Mouse (Mus musculus) layer of hippocampus, adult 11-12 months (tissue): ENCODE measurements around the gene Cdh11.
"Not testable (repeated sequence)": the region's sequence is repeated elsewhere in the genome, so short reads cannot be mapped to it uniquely, and the experiment has no call there.

Source experiments
- DNase-seq: peaks from one replicate; pipeline ENCODE4 v3.0.0; 2022; ENCODE audit warnings: low spot score

Gene Cdh11

DNA sequence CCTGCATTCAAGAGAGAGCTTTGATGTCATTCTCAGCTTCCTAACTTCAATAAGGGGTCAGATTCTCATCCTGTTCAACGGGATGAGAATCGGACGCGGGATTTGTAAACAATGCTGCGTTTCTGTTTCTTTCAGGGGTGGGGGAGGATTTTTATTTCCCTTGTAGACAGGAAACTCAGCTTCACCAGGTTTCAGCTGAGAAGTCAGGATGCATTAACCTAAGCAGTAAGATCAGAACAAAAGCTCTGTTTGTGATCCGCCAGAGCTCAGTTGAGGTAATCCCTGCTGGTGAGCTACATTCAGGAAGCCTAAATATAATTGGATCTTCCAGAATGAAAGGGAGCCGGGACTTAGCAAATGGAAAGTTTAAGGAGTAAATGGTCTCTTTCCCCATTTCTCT lies 78.1 kb downstream of the Cdh11 start:
- no peak for DNase-seq

DNA sequence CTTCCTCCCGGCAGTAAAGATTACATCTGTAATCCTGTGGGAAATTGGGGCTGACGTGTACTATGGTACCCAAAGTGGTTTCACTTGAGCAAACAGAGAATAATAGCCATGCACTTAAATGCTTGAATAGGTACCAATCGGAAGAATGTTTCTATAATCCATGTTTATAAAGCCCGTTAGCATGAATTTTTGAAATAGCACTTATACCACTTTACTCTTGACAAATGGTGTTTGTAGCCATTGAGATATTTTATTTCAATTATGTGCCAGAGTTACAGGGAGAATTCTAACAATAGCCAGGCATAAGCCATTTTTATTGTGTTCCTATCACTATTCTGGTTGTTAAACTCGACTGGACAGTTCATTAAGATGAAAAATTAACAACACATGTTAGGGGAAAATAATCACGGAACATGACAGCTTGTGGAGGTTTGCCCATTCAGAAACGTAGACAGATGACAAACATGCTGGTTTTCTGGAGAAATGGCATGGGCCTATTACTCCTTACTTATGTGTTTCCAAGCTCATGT lies 80.0 kb downstream of the Cdh11 start:
- DNase-seq = no peak

- no peak for DNase-seq
Observed at GRCm38 (mm10) chr8:102700245-102700644, 85.2 kb downstream of the Cdh11 start.

- no peak for DNase-seq
Observed at GRCm38 (mm10) chr8:102698232-102698837, 87.1 kb downstream of the Cdh11 start.

- peak; percentile 32 for DNase-seq
Observed at GRCm38 (mm10) chr8:102693465-102693864, 92.0 kb downstream of the Cdh11 start.

GRCm38 (mm10) chr8:102685491-102685890 lies 100.0 kb downstream of the Cdh11 start:
- DNase-seq = not testable (repeated sequence)

- DNase-seq = no peak
Observed at GRCm38 (mm10) chr8:102685023-102685422, 100.4 kb downstream of the Cdh11 start.

DNA sequence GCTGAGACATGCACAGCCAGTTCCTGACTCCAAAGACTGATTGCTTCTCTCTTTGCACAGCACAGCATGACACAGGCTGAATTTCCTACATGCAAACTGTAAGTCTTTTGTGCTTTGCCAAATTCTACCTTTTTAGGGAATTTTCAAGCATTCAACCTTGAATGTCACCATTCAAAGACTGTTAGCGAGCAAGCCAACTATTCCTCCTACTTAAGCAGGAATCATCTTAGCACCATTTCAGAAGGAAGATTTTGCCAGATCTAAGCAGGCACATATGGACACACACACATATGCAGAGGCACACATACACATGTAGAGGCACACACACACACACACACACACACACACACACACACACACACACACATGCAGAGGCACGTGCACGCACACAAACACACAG lies 108.3 kb downstream of the Cdh11 start:
- no peak for DNase-seq

GRCm38 (mm10) chr8:102664561-102664960 lies 120.9 kb downstream of the Cdh11 start:
- peak; percentile 24 for DNase-seq

- no peak for DNase-seq
Observed at GRCm38 (mm10) chr8:102656529-102656928, 128.9 kb downstream of the Cdh11 start.

DNA sequence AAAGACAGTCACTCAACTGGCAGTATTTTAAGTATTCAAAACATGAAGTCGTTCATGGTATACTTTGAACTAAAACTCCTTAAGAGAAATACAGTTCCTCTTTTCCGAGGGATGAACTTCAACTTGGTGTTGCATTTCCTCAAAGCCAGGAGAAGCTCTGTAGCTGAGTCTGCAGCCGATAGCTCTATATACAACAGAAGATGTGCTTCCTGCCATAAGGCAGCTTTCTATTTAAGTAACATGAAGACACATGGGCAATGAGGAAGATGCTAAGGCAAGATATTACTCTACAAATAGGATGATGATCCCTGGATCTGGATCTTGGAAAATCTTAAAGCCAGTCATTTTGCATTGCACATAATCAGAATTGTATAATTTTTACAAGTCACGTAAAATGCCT lies 133.5 kb downstream of the Cdh11 start:
- DNase-seq = no peak

- DNase-seq = no peak
Observed at GRCm38 (mm10) chr8:102627151-102627550, 158.3 kb downstream of the Cdh11 start.

GRCm38 (mm10) chr8:102612146-102612545 lies 173.3 kb downstream of the Cdh11 start:
- DNase-seq = no peak

DNA sequence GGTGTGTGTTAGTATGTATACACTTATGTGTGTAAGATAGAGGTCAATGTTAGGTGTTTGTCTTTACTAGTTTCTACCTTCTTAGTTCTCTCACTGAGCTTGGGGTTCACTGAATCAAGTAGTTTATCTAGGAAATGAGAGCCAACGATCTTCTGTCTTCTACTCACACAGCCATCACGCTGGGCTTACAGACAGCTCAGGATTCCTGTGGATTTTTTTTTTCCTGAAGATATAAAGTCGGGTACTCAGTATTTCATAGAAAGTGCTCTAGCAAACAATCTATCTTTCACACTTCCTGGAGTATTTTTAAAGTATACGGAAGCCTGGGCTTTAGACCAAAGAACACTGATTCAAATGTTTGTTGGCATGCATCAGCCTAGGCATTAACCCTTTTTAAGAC lies 184.1 kb downstream of the Cdh11 start:
- no peak for DNase-seq

- no peak for DNase-seq
Observed at GRCm38 (mm10) chr8:102596523-102596922, 188.9 kb downstream of the Cdh11 start.

DNA sequence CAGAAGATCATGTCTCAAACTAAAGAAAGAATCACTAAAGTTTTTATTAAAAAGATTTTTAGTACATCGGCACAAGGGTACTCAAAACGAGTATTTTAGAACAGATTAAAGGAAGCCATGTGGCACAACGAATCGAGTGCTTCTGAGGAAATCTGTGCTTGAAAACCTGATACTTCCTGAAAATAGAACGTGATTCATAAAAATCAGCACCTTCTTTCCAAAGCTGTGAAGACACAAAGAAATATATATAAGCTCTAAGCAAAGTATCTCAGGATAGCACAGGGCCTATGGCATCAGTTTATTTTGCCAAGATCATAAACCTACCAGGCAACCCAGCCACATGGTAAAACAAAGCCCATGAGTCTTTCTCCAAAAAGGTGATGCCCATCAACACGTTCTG lies 191.5 kb downstream of the Cdh11 start:
- DNase-seq = no peak
